Mouse (Mus musculus): Measurements from ENCODE around the gene Mtg2. TPM values are rescaled to one million over a fixed set of nuclear protein-coding genes. Genes with fewer than 3 reads are reported as not detected.

The Mtg2 gene
- polyA plus RNA-seq, 1 experiment, result 13.9 TPM

GRCm38 (mm10) chr2:180133231-180133630, 62.8 kb downstream of the Mtg2 start:
- Histone ChIP-seq H3K4me1 (peaks cover 45% of the 10 kb centered on the region), H3K4me3 (replicated peaks) (no peak overlapping the region)

GRCm38 (mm10) chr2:180133911-180134310, 63.5 kb downstream of the Mtg2 start:
- H3K4me3 ChIP-seq (replicated peaks), result no peak overlapping the region

More at GRCm38 (mm10) chr2:180133231-180133630, 62.8 kb downstream of the Mtg2 start:
- H3K9me3 ChIP-seq, result no peaks in the 10 kb centered on the region
- TF ChIP-seq GATA1 (IDR thresholded peaks at IDR 0.05; ENCODE audit: borderline replicate concordance, low read length) (no peak), FLI1 (IDR thresholded peaks at IDR 0.05; ENCODE audit: low read length) (no peak)
- no peaks in the 10 kb centered on the region for H3K27me3 ChIP-seq (replicated peaks)
- peaks cover 18% of the 10 kb centered on the region for H3K36me3 ChIP-seq (replicated peaks; ENCODE audit: low read length)

GRCm38 (mm10) chr2:180135414-180135813, 65.0 kb downstream of the Mtg2 start:
- no peak overlapping the region for H3K4me3 ChIP-seq (replicated peaks)
- peaks cover 37% of the 10 kb centered on the region for H3K4me1 ChIP-seq
- H3K9me3 ChIP-seq, result no peaks in the 10 kb centered on the region
- peaks cover 39% of the 10 kb centered on the region for H3K36me3 ChIP-seq (replicated peaks; ENCODE audit: low read length)
- H3K27me3 ChIP-seq (replicated peaks), result no peaks in the 10 kb centered on the region
- no peak for TF ChIP-seq GATA1 (IDR thresholded peaks at IDR 0.05; ENCODE audit: borderline replicate concordance, low read length)

More at GRCm38 (mm10) chr2:180133911-180134310, 63.5 kb downstream of the Mtg2 start:
- H3K27me3 ChIP-seq (replicated peaks), result no peaks in the 10 kb centered on the region
- peaks cover 42% of the 10 kb centered on the region for H3K4me1 ChIP-seq
- no peaks in the 10 kb centered on the region for H3K9me3 ChIP-seq
- TF ChIP-seq FLI1 (IDR thresholded peaks at IDR 0.05; ENCODE audit: low read length), result no peak
- peaks cover 24% of the 10 kb centered on the region for H3K36me3 ChIP-seq (replicated peaks; ENCODE audit: low read length)

Other genes with a start within 250 kb of the Mtg2 start
- gene Taf4, start 93.9 kb upstream of the Mtg2 start, polyA plus RNA-seq (2012; ENCODE audit: insufficient read depth, low replicate concordance), result 9.1 and 14.6 TPM in 2 replicates
- 17.3 and 46.0 TPM in 2 replicates for gene Lsm14b, start 45.6 kb upstream of the Mtg2 start, polyA plus RNA-seq (2012; ENCODE audit: insufficient read depth, low replicate concordance)
- 52.5 and 97.9 TPM in 2 replicates for gene Psma7, start 28.2 kb upstream of the Mtg2 start, polyA plus RNA-seq (2012; ENCODE audit: insufficient read depth, low replicate concordance)
- 0.54 and 0.75 TPM in 2 replicates for gene Ss18l1, start 28.1 kb upstream of the Mtg2 start, polyA plus RNA-seq (2012; ENCODE audit: insufficient read depth, low replicate concordance)
- gene Hrh3, start 33.9 kb downstream of the Mtg2 start, polyA plus RNA-seq (2012; ENCODE audit: insufficient read depth, low replicate concordance), result not detected in 2 replicates
- 6.4 and 18.4 TPM in 2 replicates for gene Osbpl2, start 48.7 kb downstream of the Mtg2 start, polyA plus RNA-seq (2012; ENCODE audit: insufficient read depth, low replicate concordance)
- gene Adrm1, start 100.9 kb downstream of the Mtg2 start, polyA plus RNA-seq (2012; ENCODE audit: insufficient read depth, low replicate concordance), result 509 and 1,399 TPM in 2 replicates
- gene Lama5, start 155.3 kb downstream of the Mtg2 start, polyA plus RNA-seq (2012; ENCODE audit: insufficient read depth, low replicate concordance), result 0.23 and 3.4 TPM in 2 replicates
- 99.7 and 1,213 TPM in 2 replicates for gene Rps21, start 186.8 kb downstream of the Mtg2 start, polyA plus RNA-seq (2012; ENCODE audit: insufficient read depth, low replicate concordance)
- 8.4 and 46.3 TPM in 2 replicates for gene Cables2, start 202.9 kb downstream of the Mtg2 start, polyA plus RNA-seq (2012; ENCODE audit: insufficient read depth, low replicate concordance)
- gene Rbbp8nl, start 219.3 kb downstream of the Mtg2 start, polyA plus RNA-seq (2012; ENCODE audit: insufficient read depth, low replicate concordance), result 0.96 TPM in 1 of 2 replicates, not detected in the other